Mouse (Mus musculus): ENCODE measurements at regions not wholly inside any gene's neighbourhood (a gene's known extent, or its start where the extent isn't known, plus 50 kb on each side); places are given as distances from the start of the nearest gene placed in this dataset.

DNA sequence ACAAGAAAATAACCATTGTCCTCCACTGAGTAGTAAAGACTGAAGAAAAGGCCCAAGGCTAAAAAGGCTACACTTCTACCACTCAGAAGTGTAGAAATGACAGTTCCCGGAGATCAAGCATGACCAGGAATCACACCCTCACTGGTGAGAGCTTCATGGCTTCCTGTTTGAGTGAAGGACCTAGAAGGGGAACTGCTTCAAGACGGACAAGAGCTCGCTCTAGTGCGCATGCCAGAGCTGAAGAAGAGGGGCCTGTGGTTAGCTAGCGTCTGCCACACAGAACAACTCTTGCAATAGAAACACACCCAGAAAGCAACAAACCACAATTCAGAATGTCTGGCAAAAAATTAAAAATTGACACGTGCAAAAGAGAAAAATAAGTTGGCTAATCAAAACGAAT lies 530.0 kb upstream of the Map3k7 start:
- no peak for TF ChIP-seq CTCF (IDR thresholded peaks at IDR 0.05; ENCODE audit: extremely low read depth, insufficient read length, insufficient replicate concordance, low read depth, low read length)
- TF ChIP-seq POLR2A (IDR thresholded peaks at IDR 0.05; ENCODE audit: low read depth, low read length), result no peak
